16 mouse cellular contexts compared by ENCODE assay signal in genomic region chr1:183382621-183383020, GRCm38 (mm10). TPM values are rescaled to one million over a fixed set of nuclear protein-coding genes. Genes with fewer than 3 reads are reported as not detected.
"Had no signal": no experiment of that assay in that cellular context is flagged by ENCODE, and none has a peak within 500 bp of the region (broad histone marks: within the 10 kb centered on the region; RNA-seq: fewer than 3 reads in every experiment).

No protein-coding gene starts in this region.

- DNase-seq: retina, postnatal 1 day; right cerebral cortex, adult 18-20 months; right cerebral cortex, postnatal 14 days; right cerebral cortex, postnatal 25 days; right cerebral cortex, postnatal 4 days; spleen, adult 18-20 months; thymus, adult 18-20 months; thymus, adult 2 months; thymus, postnatal 14 days; thymus, postnatal 25 days; thymus, postnatal 36 days; thymus, postnatal 4 days had no signal

- H3K36me3 ChIP-seq: neural tube, embryonic 13.5 days; neural tube, embryonic 15.5 days; stomach, embryonic 15.5 days had no signal

- H3K4me1 ChIP-seq: neural tube, embryonic 13.5 days; neural tube, embryonic 15.5 days; stomach, embryonic 15.5 days had no signal

- H3K4me3 ChIP-seq: neural tube, embryonic 13.5 days; neural tube, embryonic 15.5 days; stomach, embryonic 15.5 days had no signal

- H3K9ac ChIP-seq: neural tube, embryonic 13.5 days; neural tube, embryonic 15.5 days; stomach, embryonic 15.5 days had no signal

- H3K27ac ChIP-seq: neural tube, embryonic 13.5 days; neural tube, embryonic 15.5 days; stomach, embryonic 15.5 days; stomach, postnatal 0 days had no signal

RNA-seq across cellular contexts. Expression of gene Hhipl2, which starts 35.4 kb away (rescaled TPM):
- polyA plus RNA-seq: stomach, postnatal 0 days had no signal
